Mouse (Mus musculus): ENCODE measurements at regions not wholly inside any gene's neighbourhood (a gene's known extent, or its start where the extent isn't known, plus 50 kb on each side); places are given as distances from the start of the nearest gene placed in this dataset.
A peak's percentile ranks its signal among the peaks of the same experiment; 100 is the strongest.

DNA sequence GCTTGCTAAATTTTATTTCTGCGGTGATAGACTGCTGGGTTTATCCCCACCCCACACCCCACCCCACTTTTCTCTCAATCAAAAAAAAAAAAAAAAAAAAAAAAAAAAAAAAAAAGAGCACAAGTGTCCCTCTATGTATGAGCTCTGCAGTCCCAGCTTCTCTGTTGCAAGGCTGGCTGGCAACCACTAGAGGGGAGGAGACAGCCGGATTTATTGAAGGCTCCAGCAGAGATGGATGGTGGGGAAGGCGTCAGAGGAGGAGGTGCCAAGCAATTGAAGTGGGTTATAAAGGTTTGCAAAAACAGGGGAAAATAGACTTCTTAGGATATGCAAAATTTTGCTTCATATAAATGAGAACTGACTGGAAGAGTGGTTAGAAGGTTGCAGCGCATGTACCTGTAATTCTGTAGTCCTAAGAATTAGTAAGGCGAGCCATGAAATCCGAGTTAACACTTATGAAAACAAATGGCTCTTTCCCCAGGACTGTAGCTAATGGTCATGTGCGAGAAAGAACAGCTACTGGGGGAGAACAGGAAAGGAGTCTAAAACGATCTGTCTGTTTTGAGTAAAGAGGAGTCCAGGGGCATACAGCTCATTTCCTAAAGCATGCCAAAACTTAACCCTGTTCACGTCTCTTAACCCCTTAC is 885.1 kb upstream of the Pou3f3 start:
- Histone ChIP-seq H3K27me3 (ENCODE audit: control insufficient read depth, insufficient read depth, low read length) (no peaks in the 10 kb centered on the region), H3K4me2 (replicated peaks; ENCODE audit: low read depth, low read length) (peak overlapping the region; percentile 26), H3K4me3 (ENCODE audit: low read length) (peak overlapping the region; percentile 2; the same call in 1 of the 2 replicates), H3K4me1 (ENCODE audit: control insufficient read depth, insufficient read depth, low read length) (no peaks in the 10 kb centered on the region), H3K9ac (ENCODE audit: low read depth, low read length) (no peak overlapping the region), H3K27ac (ENCODE audit: low read depth, low read length) (no peak overlapping the region), H3K9me3 (ENCODE audit: control insufficient read depth, low read length) (no peaks in the 10 kb centered on the region), H3K36me3 (ENCODE audit: control insufficient read depth, insufficient read depth, low read length) (no peaks in the 10 kb centered on the region)
- peak; percentile 88; the same call in 1 of the 2 replicates for ATAC-seq (ENCODE audit: low FRiP score, low TSS enrichment)
- 5% methylated on average over 9 of the region's 9 CpGs for WGBS

- WGBS: 76% methylated on average over 3 of the region's 3 CpGs
- no peaks in the 10 kb centered on the region for H3K36me3 ChIP-seq (ENCODE audit: control insufficient read depth, insufficient read depth, low read length)
- H3K9me3 ChIP-seq (ENCODE audit: control insufficient read depth, low read length): no peaks in the 10 kb centered on the region
- no peak overlapping the region for H3K9ac ChIP-seq (ENCODE audit: low read depth, low read length)
- no peaks in the 10 kb centered on the region for H3K4me1 ChIP-seq (ENCODE audit: control insufficient read depth, insufficient read depth, low read length)
- no peak overlapping the region for H3K27ac ChIP-seq (ENCODE audit: low read depth, low read length)
- no peak for ATAC-seq (ENCODE audit: low FRiP score, low TSS enrichment)
- H3K4me3 ChIP-seq (ENCODE audit: low read length): no peak overlapping the region
- no peak overlapping the region for H3K4me2 ChIP-seq (replicated peaks; ENCODE audit: low read depth, low read length)
- no peaks in the 10 kb centered on the region for H3K27me3 ChIP-seq (ENCODE audit: control insufficient read depth, insufficient read depth, low read length)
Observed at GRCm38 (mm10) chr1:41811130-41811529, 884.4 kb upstream of the Pou3f3 start.

DNA sequence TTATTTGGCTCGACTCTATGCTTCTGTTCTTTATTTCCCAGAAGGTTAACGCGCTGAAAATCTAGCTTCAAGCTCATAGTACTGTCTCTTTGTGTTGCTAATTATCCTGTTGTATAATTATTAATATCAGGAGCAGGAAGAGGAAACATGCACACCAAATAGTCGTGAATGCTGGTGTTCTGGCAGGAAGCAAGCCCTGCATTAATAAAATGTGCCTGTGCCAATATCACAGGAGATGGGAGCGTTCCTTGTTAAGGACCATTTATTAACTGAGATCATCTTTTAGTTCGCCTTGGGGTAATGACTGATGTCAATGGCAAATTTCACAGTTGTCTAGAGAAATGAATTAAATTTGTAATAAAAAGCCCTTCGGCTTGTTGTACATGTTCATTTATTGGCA is 883.5 kb upstream of the Pou3f3 start:
- no peaks in the 10 kb centered on the region for H3K36me3 ChIP-seq (ENCODE audit: control insufficient read depth, insufficient read depth, low read length)
- H3K27ac ChIP-seq (ENCODE audit: low read depth, low read length): no peak overlapping the region
- 56% methylated on average over 7 of the region's 7 CpGs for WGBS
- no peak for ATAC-seq (ENCODE audit: low FRiP score, low TSS enrichment)
- no peak overlapping the region for H3K4me2 ChIP-seq (replicated peaks; ENCODE audit: low read depth, low read length)
- H3K4me1 ChIP-seq (ENCODE audit: control insufficient read depth, insufficient read depth, low read length): no peaks in the 10 kb centered on the region
- no peaks in the 10 kb centered on the region for H3K9me3 ChIP-seq (ENCODE audit: control insufficient read depth, low read length)
- H3K9ac ChIP-seq (ENCODE audit: low read depth, low read length): no peak overlapping the region
- H3K27me3 ChIP-seq (ENCODE audit: control insufficient read depth, insufficient read depth, low read length): no peaks in the 10 kb centered on the region
- H3K4me3 ChIP-seq (ENCODE audit: low read length): no peak overlapping the region

DNA sequence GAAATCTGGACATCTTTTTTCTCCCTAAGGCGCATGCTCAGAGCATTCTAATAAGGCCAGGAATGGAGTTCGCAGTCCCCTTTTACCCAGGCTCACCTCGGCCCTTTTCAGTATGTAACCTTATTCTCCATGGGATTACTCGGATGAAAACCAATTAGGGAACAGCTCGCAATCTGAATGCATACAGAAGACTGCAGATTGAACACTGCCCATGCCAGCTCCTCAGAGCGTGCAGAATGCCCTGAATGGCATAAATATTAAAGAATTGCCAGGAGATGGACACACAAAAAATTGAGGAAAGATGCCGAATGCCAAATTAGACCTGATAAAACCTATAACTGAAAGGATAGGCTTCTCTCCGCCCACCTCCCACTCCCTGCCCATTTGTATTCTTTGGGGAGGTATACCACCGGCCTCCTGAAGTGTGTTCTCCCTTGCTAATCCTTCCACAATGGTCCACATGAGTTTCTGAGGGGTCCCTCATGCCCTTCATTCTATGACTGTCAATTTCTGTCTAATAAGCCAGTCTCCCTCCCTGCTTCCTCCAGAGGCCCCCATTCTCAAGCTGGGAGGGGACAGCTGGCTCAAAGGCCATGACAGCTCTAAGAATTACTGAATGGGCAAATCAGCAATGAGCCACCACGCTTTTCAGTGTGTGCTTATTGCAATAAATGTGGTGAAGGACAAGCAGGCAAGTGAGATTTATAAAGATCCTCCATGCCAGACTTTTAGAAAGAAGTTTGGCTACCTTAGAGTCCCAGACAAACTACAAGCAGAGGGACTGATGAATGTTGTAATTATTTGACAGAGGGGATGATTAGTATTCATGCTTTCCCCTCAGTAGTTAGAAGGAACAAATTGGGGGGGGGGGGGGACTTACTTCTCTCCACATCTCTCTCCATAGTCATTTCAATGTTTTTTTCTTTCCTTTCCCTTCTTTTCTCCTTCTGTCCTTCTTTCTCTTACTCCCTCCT is 881.2 kb upstream of the Pou3f3 start:
- H3K9me3 ChIP-seq (ENCODE audit: control insufficient read depth, low read length): no peaks in the 10 kb centered on the region
- no peaks in the 10 kb centered on the region for H3K36me3 ChIP-seq (ENCODE audit: control insufficient read depth, insufficient read depth, low read length)
- WGBS: 80% methylated on average over 10 of the region's 10 CpGs
- H3K4me3 ChIP-seq (ENCODE audit: low read length): no peak overlapping the region
- H3K4me1 ChIP-seq (ENCODE audit: control insufficient read depth, insufficient read depth, low read length): no peaks in the 10 kb centered on the region
- H3K27me3 ChIP-seq (ENCODE audit: control insufficient read depth, insufficient read depth, low read length): no peaks in the 10 kb centered on the region
- H3K9ac ChIP-seq (ENCODE audit: low read depth, low read length): no peak overlapping the region
- no peak for ATAC-seq (ENCODE audit: low FRiP score, low TSS enrichment)
- no peak overlapping the region for H3K27ac ChIP-seq (ENCODE audit: low read depth, low read length)
- no peak overlapping the region for H3K4me2 ChIP-seq (replicated peaks; ENCODE audit: low read depth, low read length)

DNA sequence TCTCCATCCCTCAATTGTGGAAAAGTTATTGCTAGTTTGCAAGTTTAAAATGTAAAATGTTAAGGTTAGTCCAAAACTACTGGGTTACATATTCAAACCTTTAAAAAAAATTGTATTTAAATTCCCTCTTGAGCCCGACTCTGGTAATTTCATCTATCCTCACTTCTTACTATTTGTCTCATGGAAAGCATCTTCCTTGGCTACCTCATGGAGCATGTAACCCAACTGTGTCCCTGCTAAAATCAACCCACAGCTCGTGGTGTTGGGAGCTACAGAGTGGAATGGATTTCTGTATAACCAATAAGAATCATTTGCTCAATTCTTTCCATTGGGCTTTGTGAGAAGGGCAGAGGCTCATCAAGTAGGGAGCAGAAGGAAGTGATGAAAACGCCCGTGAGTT is 880.5 kb upstream of the Pou3f3 start:
- no peak overlapping the region for H3K4me2 ChIP-seq (replicated peaks; ENCODE audit: low read depth, low read length)
- no peak for ATAC-seq (ENCODE audit: low FRiP score, low TSS enrichment)
- WGBS: 84% methylated on average over 4 of the region's 4 CpGs
- no peaks in the 10 kb centered on the region for H3K9me3 ChIP-seq (ENCODE audit: control insufficient read depth, low read length)
- H3K27ac ChIP-seq (ENCODE audit: low read depth, low read length): no peak overlapping the region
- H3K4me3 ChIP-seq (ENCODE audit: low read length): no peak overlapping the region
- H3K27me3 ChIP-seq (ENCODE audit: control insufficient read depth, insufficient read depth, low read length): no peaks in the 10 kb centered on the region
- H3K36me3 ChIP-seq (ENCODE audit: control insufficient read depth, insufficient read depth, low read length): no peaks in the 10 kb centered on the region
- no peak overlapping the region for H3K9ac ChIP-seq (ENCODE audit: low read depth, low read length)
- no peaks in the 10 kb centered on the region for H3K4me1 ChIP-seq (ENCODE audit: control insufficient read depth, insufficient read depth, low read length)

GRCm38 (mm10) chr1:41822742-41823141 is 872.8 kb upstream of the Pou3f3 start:
- no peaks in the 10 kb centered on the region for H3K36me3 ChIP-seq (ENCODE audit: control insufficient read depth, insufficient read depth, low read length)
- H3K27me3 ChIP-seq (ENCODE audit: control insufficient read depth, insufficient read depth, low read length): no peaks in the 10 kb centered on the region
- no peak for ATAC-seq (ENCODE audit: low FRiP score, low TSS enrichment)
- H3K9ac ChIP-seq (ENCODE audit: low read depth, low read length): no peak overlapping the region
- H3K4me3 ChIP-seq (ENCODE audit: low read length): no peak overlapping the region
- H3K4me1 ChIP-seq (ENCODE audit: control insufficient read depth, insufficient read depth, low read length): no peaks in the 10 kb centered on the region
- no peak overlapping the region for H3K27ac ChIP-seq (ENCODE audit: low read depth, low read length)
- no peak overlapping the region for H3K4me2 ChIP-seq (replicated peaks; ENCODE audit: low read depth, low read length)
- no peaks in the 10 kb centered on the region for H3K9me3 ChIP-seq (ENCODE audit: control insufficient read depth, low read length)
- 82% methylated on average over 5 of the region's 5 CpGs for WGBS

- WGBS: 87% methylated on average over 4 of the region's 4 CpGs
- no peaks in the 10 kb centered on the region for H3K4me1 ChIP-seq (ENCODE audit: control insufficient read depth, insufficient read depth, low read length)
- no peak for ATAC-seq (ENCODE audit: low FRiP score, low TSS enrichment)
- H3K27me3 ChIP-seq (ENCODE audit: control insufficient read depth, insufficient read depth, low read length): no peaks in the 10 kb centered on the region
- no peaks in the 10 kb centered on the region for H3K36me3 ChIP-seq (ENCODE audit: control insufficient read depth, insufficient read depth, low read length)
- no peak overlapping the region for H3K4me2 ChIP-seq (replicated peaks; ENCODE audit: low read depth, low read length)
- no peak overlapping the region for H3K9ac ChIP-seq (ENCODE audit: low read depth, low read length)
- H3K27ac ChIP-seq (ENCODE audit: low read depth, low read length): no peak overlapping the region
- no peak overlapping the region for H3K4me3 ChIP-seq (ENCODE audit: low read length)
- H3K9me3 ChIP-seq (ENCODE audit: control insufficient read depth, low read length): no peaks in the 10 kb centered on the region
Observed at GRCm38 (mm10) chr1:41825223-41825622, 870.3 kb upstream of the Pou3f3 start.

DNA sequence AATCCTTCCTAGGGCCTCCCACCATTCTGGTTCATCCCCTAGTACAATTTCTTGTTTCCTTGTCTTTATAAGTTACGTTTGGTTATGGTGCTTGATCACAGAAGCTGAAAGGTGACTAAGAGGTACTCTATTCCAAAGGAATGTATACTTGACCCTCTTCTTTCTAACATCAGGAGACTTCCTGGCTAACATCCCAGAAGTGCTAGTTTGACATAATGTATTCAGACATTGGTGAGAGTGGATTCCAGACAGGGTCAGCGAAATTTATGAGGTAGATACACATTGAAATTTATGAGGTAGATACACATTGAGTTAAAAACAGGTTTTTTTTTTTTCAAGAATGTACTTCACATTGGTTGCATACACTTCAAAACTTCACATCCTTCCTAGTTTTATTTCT is 863.9 kb upstream of the Pou3f3 start:
- Histone ChIP-seq H3K9ac (ENCODE audit: low read depth, low read length) (no peak overlapping the region), H3K9me3 (ENCODE audit: control insufficient read depth, low read length) (no peaks in the 10 kb centered on the region), H3K27me3 (ENCODE audit: control insufficient read depth, insufficient read depth, low read length) (no peaks in the 10 kb centered on the region), H3K4me1 (ENCODE audit: control insufficient read depth, insufficient read depth, low read length) (no peaks in the 10 kb centered on the region), H3K36me3 (ENCODE audit: control insufficient read depth, insufficient read depth, low read length) (no peaks in the 10 kb centered on the region), H3K4me3 (ENCODE audit: low read length) (no peak overlapping the region), H3K4me2 (replicated peaks; ENCODE audit: low read depth, low read length) (no peak overlapping the region), H3K27ac (ENCODE audit: low read depth, low read length) (no peak overlapping the region)
- peak; percentile 49; the same call in 1 of the 2 replicates for ATAC-seq (ENCODE audit: low FRiP score, low TSS enrichment)
- 32% methylated on average over 2 of the region's 2 CpGs for WGBS
